Mouse (Mus musculus): Measurements from ENCODE around the gene Kcna3.
A peak's percentile ranks its signal among the peaks of the same experiment; 100 is the strongest.

Gene Kcna3

DNA sequence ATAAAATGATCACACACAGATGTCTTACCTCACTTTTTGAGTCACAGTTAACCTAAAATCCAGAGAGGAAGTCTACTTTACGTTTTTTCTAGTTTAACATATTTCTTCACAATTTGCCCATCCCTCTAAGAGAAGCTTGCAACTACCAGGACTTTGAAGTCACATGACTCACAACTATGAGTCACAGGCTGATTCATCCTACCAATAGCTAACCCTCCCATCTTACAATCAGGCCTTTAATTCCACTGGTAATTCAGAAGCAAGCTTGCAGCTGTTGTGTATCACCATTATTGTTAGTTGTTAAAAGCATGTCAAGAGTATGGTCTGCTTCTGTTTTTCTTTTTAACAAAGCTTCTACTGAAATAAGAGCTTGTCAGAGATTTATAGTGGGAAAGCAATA lies 26.8 kb downstream of the Kcna3 start:
- no peak for DNase-seq (ENCODE audit: low read depth, low spot score)

DNA sequence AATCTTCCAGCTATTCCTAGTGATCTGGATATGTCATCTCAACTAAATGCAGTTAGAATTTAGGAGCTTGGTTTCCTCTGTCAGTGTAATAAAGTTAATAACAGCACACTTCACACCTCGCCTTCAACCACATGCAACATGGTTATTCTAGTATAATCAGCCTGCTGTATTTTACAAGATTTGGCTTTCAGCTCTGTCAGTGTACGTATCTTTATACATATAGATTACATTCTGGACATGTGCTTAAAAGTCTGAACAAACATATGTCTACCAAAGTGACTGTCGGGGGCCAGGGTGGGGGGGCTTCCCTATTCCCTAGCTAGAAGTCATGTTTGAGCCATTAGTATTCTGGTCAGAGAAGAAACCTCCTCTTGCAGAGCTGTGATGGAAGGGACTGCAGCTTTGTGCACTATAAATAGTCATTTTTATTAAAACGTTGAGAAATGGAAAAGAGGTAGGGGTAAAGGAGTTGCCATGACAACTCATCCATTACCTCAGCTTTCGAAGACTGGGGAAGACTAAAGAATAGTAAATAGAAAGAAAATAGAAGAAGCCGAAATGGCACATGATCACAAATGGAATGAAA lies 29.6 kb downstream of the Kcna3 start:
- DNase-seq (ENCODE audit: low read depth, low spot score): peak; percentile 27

DNA sequence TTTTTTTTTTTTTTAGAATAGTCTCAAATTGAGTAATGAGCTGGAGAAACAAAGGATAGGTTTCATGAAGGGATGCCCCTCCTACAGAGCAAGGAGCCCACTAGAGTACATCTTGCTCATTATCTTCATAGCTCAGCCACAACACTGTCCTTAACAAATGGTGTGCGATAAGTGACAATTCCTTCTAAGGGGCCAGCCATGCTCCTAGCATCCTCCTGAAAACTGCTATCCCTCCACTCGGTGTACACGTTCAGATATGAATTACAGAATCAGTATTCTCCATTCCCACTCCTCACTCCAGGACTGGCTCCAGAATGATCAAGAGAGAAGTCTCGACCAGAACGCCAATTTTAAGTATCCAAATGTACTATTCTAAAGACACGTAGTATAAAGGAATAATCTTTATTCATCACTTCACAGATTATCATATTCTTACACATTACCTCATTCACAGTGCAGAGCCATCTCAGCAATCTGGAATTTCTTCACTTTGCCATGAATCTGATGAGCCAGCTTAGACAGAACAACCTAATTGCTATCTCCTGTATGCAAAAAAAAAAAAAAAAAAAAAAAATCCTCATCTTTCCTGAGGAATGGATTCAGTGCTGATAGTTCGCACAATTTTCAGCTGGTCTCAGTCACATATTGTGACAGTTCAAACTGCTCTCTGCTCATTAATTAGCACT lies 30.3 kb downstream of the Kcna3 start:
- no peak for DNase-seq (ENCODE audit: low read depth, low spot score)

DNA sequence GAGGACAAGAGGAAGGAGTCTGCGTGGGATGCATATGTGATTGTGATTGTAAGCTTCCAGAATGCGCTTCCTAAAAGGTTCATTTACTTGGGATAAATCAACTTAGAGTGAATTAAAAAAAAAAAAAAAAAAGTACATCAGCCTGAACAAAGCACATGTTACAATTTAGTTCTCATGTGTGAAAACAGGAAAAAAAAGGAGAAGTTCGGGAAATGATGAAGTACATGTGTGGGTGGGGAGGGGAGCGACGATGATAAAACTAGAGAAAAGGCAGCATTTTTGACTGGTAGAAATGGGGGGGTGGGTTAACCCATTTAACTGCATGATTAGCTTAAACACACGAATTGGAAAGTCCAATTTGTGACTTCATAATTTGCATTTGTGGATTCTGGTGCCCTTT lies 31.3 kb downstream of the Kcna3 start:
- DNase-seq (ENCODE audit: low read depth, low spot score): no peak

DNA sequence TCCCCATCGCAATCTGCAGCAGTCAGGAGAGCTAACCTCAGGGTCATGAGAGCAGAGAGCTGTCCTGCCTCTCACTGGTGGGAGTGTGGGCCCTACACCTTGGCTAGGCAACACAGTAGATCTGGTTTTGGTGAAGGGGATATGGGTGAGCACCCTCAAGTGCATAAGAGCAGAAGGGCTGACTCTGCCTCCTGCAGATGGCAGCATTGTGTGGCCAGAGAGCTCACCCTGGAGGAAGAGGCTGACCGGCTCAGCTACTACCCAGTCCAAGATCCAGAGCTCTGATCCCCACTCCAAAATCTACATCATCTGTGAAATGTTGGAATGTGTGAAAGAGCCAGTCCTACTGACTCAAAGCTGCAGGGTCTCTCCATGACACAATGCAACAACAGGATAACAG lies 37.9 kb downstream of the Kcna3 start:
- DNase-seq (ENCODE audit: low read depth, low spot score): no peak

DNA sequence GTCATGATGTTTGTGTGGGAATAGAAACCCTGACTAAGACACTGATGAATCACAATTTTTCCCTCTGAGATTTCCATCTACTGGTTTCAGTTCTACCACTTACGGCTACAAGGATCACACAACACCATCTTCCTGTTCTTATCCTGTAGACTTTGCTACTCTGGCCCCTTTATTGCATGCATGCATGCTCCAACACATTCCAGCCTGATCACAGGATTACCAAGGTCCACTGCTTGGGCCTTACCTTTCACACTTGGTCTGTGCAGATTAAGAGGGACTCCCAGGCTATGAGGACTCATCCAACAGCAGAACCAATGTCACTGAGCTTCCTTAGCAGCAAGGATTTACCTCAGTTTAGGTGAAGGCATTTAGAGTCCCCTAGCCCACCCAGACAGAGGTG lies 39.7 kb downstream of the Kcna3 start:
- no peak for DNase-seq (ENCODE audit: low read depth, low spot score)

DNA sequence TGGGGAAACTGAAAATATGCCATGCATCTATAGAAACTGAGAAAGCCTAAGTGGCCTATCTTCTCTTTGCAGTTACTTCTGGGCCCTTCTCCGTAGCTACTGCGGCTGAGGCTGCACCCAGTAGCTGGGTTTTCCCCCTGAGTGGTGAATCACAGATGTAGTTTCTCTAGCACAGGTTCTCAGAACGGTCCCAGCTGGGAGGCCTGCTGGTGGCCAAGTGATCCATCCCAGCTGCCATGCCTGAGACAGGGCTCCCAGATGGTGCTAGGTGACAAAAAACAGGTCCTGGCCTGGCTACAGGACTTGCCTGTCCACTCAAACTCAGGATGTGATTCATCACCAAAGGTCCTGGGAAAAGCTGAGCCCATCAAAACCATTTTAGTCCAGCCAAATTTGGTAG lies 40.7 kb downstream of the Kcna3 start:
- no peak for DNase-seq (ENCODE audit: low read depth, low spot score)

DNA sequence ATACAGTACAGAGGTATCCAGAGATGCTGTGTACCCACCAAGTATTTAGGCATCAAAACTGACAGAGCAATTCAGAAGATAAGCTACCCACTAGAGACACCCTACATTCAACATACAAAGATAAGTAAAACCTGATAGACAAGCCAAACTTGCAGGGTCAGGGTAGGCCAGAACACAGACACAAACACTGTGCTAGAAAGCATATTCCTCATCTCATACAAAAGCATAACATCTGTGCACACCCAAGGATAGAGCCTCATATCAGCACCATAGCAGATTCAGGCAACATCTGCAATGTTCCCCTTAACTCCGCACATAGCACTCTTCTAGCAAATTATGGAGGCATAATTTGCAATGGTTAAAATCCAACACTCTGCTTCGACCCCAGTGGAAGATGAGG lies 41.1 kb downstream of the Kcna3 start:
- DNase-seq (ENCODE audit: low read depth, low spot score): no peak

DNA sequence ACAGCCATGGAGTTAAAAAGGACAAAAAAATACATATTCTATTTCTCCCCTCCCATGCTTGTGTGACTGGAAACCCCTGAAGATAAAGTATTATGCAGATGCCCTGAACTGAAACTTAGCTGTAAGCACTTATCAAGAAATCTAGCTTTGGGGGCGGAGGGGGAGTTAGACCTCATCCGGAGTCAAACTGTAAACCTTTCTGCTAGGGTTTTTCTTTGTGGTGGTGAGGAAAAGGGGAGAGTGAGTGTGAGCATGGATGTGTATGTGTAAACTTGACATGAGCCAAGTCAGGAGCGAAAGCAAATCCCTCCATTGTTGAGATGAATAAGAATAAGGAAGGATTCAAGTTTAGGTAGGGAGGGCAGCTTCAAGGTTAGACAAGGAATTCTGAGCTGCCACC lies 44.8 kb downstream of the Kcna3 start:
- no peak for DNase-seq (ENCODE audit: low read depth, low spot score)

DNA sequence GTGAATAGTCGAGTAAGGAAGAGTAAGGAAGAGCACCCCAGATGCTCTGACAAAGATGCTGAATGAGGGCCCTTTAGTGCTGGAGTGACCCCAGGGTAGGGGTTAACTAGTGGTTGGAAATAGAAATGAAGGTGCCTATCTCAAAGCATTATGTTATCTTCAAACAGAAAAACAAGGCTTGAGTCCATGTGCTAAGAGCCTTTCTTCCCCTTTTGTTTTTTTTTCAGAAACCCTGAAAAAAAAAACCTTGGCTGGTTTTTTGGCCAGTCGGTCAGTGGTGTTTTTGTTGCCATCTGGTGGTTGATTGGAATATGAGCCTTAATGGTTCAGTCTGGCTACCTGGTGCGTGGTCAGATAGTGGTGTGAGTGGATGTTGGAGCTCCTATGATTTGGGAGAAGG lies 45.3 kb downstream of the Kcna3 start:
- no peak for DNase-seq (ENCODE audit: low read depth, low spot score)

DNA sequence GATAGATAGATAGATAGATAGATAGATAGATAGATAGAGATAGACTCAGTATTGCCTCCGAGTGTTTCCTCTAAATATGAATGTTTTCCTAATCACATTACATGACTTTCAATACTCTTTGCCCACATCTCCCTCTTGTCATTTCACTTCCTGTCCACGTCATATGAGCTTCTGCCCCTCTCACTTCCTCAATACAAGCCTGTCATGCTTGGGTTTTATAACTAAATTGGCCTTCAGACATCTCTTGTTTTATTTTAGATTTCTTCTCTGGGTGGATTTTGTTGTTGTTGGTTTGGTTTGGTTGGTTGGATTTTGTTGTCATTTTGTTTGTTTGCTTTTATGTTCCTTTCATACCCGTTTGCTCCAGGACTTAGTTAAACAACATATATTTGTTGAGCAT lies 48.6 kb downstream of the Kcna3 start:
- DNase-seq (ENCODE audit: low read depth, low spot score): no peak

DNA sequence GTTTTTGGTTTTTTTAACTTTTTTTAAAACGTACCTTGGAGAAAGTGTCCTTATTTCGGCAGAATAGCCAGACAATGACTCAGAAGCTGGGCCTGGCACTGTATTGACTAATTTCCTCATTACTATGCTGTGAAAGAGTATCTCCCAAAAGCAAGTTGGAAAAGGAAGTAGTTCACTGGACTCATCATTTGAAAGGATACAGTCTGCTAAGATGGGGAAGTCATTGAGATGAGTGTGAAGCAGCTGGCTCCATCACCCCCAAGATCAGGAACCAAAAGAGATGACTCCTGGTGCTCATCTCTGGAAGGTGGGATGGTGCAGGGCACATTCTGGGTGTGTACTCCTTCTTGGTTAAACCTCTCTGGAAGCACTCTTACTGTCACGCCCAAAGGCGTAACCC lies 51.4 kb downstream of the Kcna3 start:
- no peak for DNase-seq (ENCODE audit: low read depth, low spot score)

Measured in telencephalon, adult 2 months (tissue).